Mouse (Mus musculus) midbrain, embryonic 14.5 days (tissue): Measurements from ENCODE around the gene Rpa1. TPM values are rescaled to one million over a fixed set of nuclear protein-coding genes. Genes with fewer than 3 reads are reported as not detected.

Source experiments
- ATAC-seq: fragments of 200-750 bp; cut with Nextera tagmentation; 2 replicates; pipeline ENCODE4 v1.8.0; 2017; ENCODE audit warnings: moderate number of reproducible peaks, moderate library complexity; ENCODE audit not compliant: low FRiP score, low TSS enrichment
- DNase-seq: peaks from one replicate; pipeline ENCODE4 v3.0.0-alpha.2; 2015
- H3K27ac ChIP-seq: fragments of 300-500 bp; sonication (generic); replicated peaks from 2 replicates; pipeline ENCODE4 v1.5.1; 2014; ENCODE audit warnings: mild to moderate bottlenecking, low read depth, low read length, moderate library complexity
- H3K27me3 ChIP-seq: fragments of 300-500 bp; sonication (generic); 2 replicates; pipeline ENCODE4 v1.6.1; 2014; ENCODE audit warnings: low read length, control low read depth, mixed read lengths; ENCODE audit not compliant: control insufficient read depth, insufficient read depth
- H3K36me3 ChIP-seq: fragments of 300-500 bp; sonication (generic); 2 replicates; pipeline ENCODE4 v1.6.1; 2014; ENCODE audit warnings: low read length, control low read depth; ENCODE audit not compliant: control insufficient read depth, insufficient read depth
- H3K4me1 ChIP-seq: fragments of 300-500 bp; sonication (generic); 2 replicates; pipeline ENCODE4 v1.6.1; 2014; ENCODE audit warnings: mild to moderate bottlenecking, antibody characterized with exemption, low read length, control low read depth; ENCODE audit not compliant: control insufficient read depth, insufficient read depth
- H3K4me2 ChIP-seq: fragments of 300-500 bp; sonication (generic); 2 replicates; pipeline ENCODE4 v1.6.1; 2014; ENCODE audit warnings: mild to moderate bottlenecking, low read length, moderate library complexity
- H3K4me3 ChIP-seq: fragments of 300-500 bp; sonication (generic); replicated peaks from 2 replicates; pipeline ENCODE4 v1.5.1; 2014; ENCODE audit warnings: low read depth, low read length
- H3K9ac ChIP-seq: fragments of 300-500 bp; sonication (generic); replicated peaks from 2 replicates; pipeline ENCODE4 v1.6.1; 2014; ENCODE audit warnings: mild to moderate bottlenecking, low read length, moderate library complexity
- H3K9me3 ChIP-seq: fragments of 300-500 bp; sonication (generic); 2 replicates; pipeline ENCODE4 v1.6.1; 2016; ENCODE audit warnings: low read length, control low read depth, mixed read lengths; ENCODE audit not compliant: control insufficient read depth
- WGBS: fragments of 180-500 bp; shearing (Covaris S2); extraction: QIAGEN DNeasy Blood & Tissue Kit; methylation state at CpG from one replicate; pipeline ENCODE4 v1.1.7; 2014; 5-methylcytosine and 5-hydroxymethylcytosine counted together
- polyA plus RNA-seq: library from polyadenylated mRNA; unstranded; fragments of >200 nt; fragmentation: Nextera tagmentation; extraction: Ambion mirVana; gene quantifications from 2 replicates; pipeline ENCODE4 v1.2.1, GENCODE M21; 2014

Rpa1 gene
- polyA plus RNA-seq, 1 experiment from 2014 or later: 50.0 TPM

GRCm38 (mm10) chr11:75336676-75337075, 11.4 kb downstream of the Rpa1 start:
- H3K36me3 ChIP-seq: peaks cover 30% of the 10 kb centered on the region
- no peak overlapping the region for H3K4me2 ChIP-seq
- H3K9ac ChIP-seq: no peak overlapping the region
- no peak overlapping the region for H3K27ac ChIP-seq
- no peaks in the 10 kb centered on the region for H3K9me3 ChIP-seq
- no peaks in the 10 kb centered on the region for H3K27me3 ChIP-seq
- no peaks in the 10 kb centered on the region for H3K4me1 ChIP-seq
- ATAC-seq (no peak), DNase-seq (no peak)
- no peak overlapping the region for H3K4me3 ChIP-seq
- WGBS: 91% methylated on average over 8 of the region's 8 CpGs

GRCm38 (mm10) chr11:75325969-75326311, 22.2 kb downstream of the Rpa1 start:
- DNase-seq (no peak), ATAC-seq (no peak)
- Histone ChIP-seq H3K36me3 (peaks cover 3% of the 10 kb centered on the region; the same call in 1 of the 2 replicates), H3K4me2 (no peak overlapping the region), H3K4me1 (no peaks in the 10 kb centered on the region), H3K27ac (no peak overlapping the region), H3K4me3 (no peak overlapping the region), H3K9ac (no peak overlapping the region), H3K27me3 (no peaks in the 10 kb centered on the region), H3K9me3 (no peaks in the 10 kb centered on the region)
- WGBS: 87% methylated on average over 7 of the region's 7 CpGs

- Histone ChIP-seq H3K36me3 (peaks cover 3% of the 10 kb centered on the region; the same call in 1 of the 2 replicates), H3K4me1 (no peaks in the 10 kb centered on the region), H3K4me3 (no peak overlapping the region), H3K27ac (no peak overlapping the region), H3K9me3 (no peaks in the 10 kb centered on the region), H3K4me2 (no peak overlapping the region), H3K27me3 (no peaks in the 10 kb centered on the region), H3K9ac (no peak overlapping the region)
- DNase-seq: no peak
- 86% methylated on average over 16 of the region's 16 CpGs for WGBS
- no peak for ATAC-seq
These were observed 22.8 kb downstream of the Rpa1 start for GRCm38 (mm10) chr11:75325116-75325968.

- H3K9me3 ChIP-seq: no peaks in the 10 kb centered on the region
- ATAC-seq: no peak
These were observed 23.7 kb downstream of the Rpa1 start for GRCm38 (mm10) chr11:75324433-75324832.

GRCm38 (mm10) chr11:75323326-75323737, 24.8 kb downstream of the Rpa1 start:
- ATAC-seq: no peak
- H3K27me3 ChIP-seq: no peaks in the 10 kb centered on the region
- H3K36me3 ChIP-seq: peaks cover 2% of the 10 kb centered on the region; the same call in 1 of the 2 replicates
- WGBS: 81% methylated on average over 8 of the region's 8 CpGs
- no peak overlapping the region for H3K9ac ChIP-seq
- no peaks in the 10 kb centered on the region for H3K9me3 ChIP-seq
- no peak for DNase-seq
- H3K4me3 ChIP-seq: no peak overlapping the region
- peaks cover 6% of the 10 kb centered on the region for H3K4me1 ChIP-seq
- H3K4me2 ChIP-seq: no peak overlapping the region
- no peak overlapping the region for H3K27ac ChIP-seq

More at GRCm38 (mm10) chr11:75324433-75324832, 23.7 kb downstream of the Rpa1 start:
- no peak for DNase-seq
- Histone ChIP-seq H3K9ac (no peak overlapping the region), H3K36me3 (peaks cover 3% of the 10 kb centered on the region; the same call in 1 of the 2 replicates), H3K4me1 (no peaks in the 10 kb centered on the region; the same call in 1 of the 2 replicates), H3K27me3 (no peaks in the 10 kb centered on the region), H3K4me2 (no peak overlapping the region), H3K27ac (no peak overlapping the region), H3K4me3 (no peak overlapping the region)
- 95% methylated on average over 2 of the region's 2 CpGs for WGBS

- H3K9me3 ChIP-seq: no peaks in the 10 kb centered on the region
- no peak overlapping the region for H3K4me2 ChIP-seq
- DNase-seq (no peak), ATAC-seq (no peak)
- no peaks in the 10 kb centered on the region for H3K27me3 ChIP-seq
- H3K27ac ChIP-seq: peak overlapping the region; percentile 58
- peaks cover 17% of the 10 kb centered on the region; the same call in 1 of the 2 replicates for H3K36me3 ChIP-seq
- peaks cover 9% of the 10 kb centered on the region for H3K4me1 ChIP-seq
- H3K4me3 ChIP-seq: no peak overlapping the region
- 70% methylated on average over 5 of the region's 5 CpGs for WGBS
- no peak overlapping the region for H3K9ac ChIP-seq
These were observed 28.9 kb downstream of the Rpa1 start for GRCm38 (mm10) chr11:75319246-75319645.

GRCm38 (mm10) chr11:75318351-75319221, 29.5 kb downstream of the Rpa1 start:
- Histone ChIP-seq H3K4me3 (no peak overlapping the region), H3K27me3 (no peaks in the 10 kb centered on the region), H3K9me3 (no peaks in the 10 kb centered on the region), H3K9ac (no peak overlapping the region), H3K4me2 (peak overlapping the region; percentile 14; the same call in 1 of the 2 replicates), H3K36me3 (peaks cover 23% of the 10 kb centered on the region), H3K27ac (peak overlapping the region; percentile 58), H3K4me1 (peaks cover 9% of the 10 kb centered on the region)
- 54% methylated on average over 14 of the region's 14 CpGs for WGBS
- ATAC-seq: no peak
- DNase-seq: peak; percentile 55

- H3K27me3 ChIP-seq: no peaks in the 10 kb centered on the region
- H3K9ac ChIP-seq: no peak overlapping the region
- DNase-seq (no peak), ATAC-seq (no peak)
- H3K9me3 ChIP-seq: no peaks in the 10 kb centered on the region
- WGBS: 94% methylated on average over 8 of the region's 8 CpGs
- H3K4me3 ChIP-seq: no peak overlapping the region
- peaks cover 8% of the 10 kb centered on the region; the same call in 1 of the 2 replicates for H3K4me1 ChIP-seq
- no peak overlapping the region for H3K27ac ChIP-seq
- H3K36me3 ChIP-seq: peaks cover 59% of the 10 kb centered on the region
- no peak overlapping the region for H3K4me2 ChIP-seq
These were observed 34.3 kb downstream of the Rpa1 start for GRCm38 (mm10) chr11:75313834-75314233.
